Mouse (Mus musculus) embryonic facial prominence, embryonic 15.5 days (tissue): ENCODE data around the gene Hyal3. TPM values are rescaled to one million over a fixed set of nuclear protein-coding genes. Genes with fewer than 3 reads are reported as not detected.

Experiments
- ATAC-seq: fragments of 200-750 bp; cut with Nextera tagmentation; 2 replicates; pipeline ENCODE4 v1.8.0; 2017; ENCODE audit warnings: low read depth, moderate TSS enrichment; ENCODE audit not compliant: insufficient number of reproducible peaks, low FRiP score, low TSS enrichment
- H3K27ac ChIP-seq: fragments of 300-500 bp; sonication (generic); replicated peaks from 2 replicates; pipeline ENCODE4 v1.5.1; 2015; ENCODE audit warnings: mild to moderate bottlenecking, inconsistent platforms
- H3K27me3 ChIP-seq: fragments of 300-500 bp; sonication (generic); 2 replicates; pipeline ENCODE4 v1.6.1; 2015; ENCODE audit warnings: inconsistent platforms
- H3K36me3 ChIP-seq: fragments of 300-500 bp; sonication (generic); 2 replicates; pipeline ENCODE4 v1.6.1; 2015; ENCODE audit warnings: mild to moderate bottlenecking, inconsistent platforms
- H3K4me1 ChIP-seq: fragments of 300-500 bp; sonication (generic); 2 replicates; pipeline ENCODE4 v1.6.1; 2015; ENCODE audit warnings: inconsistent platforms
- H3K4me2 ChIP-seq: fragments of 300-500 bp; sonication (generic); replicated peaks from 2 replicates; pipeline ENCODE4 v1.6.1; 2015; ENCODE audit warnings: mild to moderate bottlenecking, inconsistent platforms
- H3K4me3 ChIP-seq: fragments of 300-500 bp; sonication (generic); replicated peaks from 2 replicates; pipeline ENCODE4 v1.5.1; 2015; ENCODE audit warnings: mild to moderate bottlenecking, inconsistent platforms
- H3K9ac ChIP-seq: fragments of 300-500 bp; sonication (generic); 2 replicates; pipeline ENCODE4 v1.6.1; 2015; ENCODE audit warnings: inconsistent platforms
- H3K9me3 ChIP-seq: fragments of 300-500 bp; sonication (generic); replicated peaks from 2 replicates; pipeline ENCODE4 v1.6.1; 2016; ENCODE audit warnings: inconsistent platforms
- WGBS: fragments of 180-500 bp; shearing (Covaris S2); methylation state at CpG from one replicate; pipeline ENCODE4 v1.1.7; 2015; 5-methylcytosine and 5-hydroxymethylcytosine counted together
- polyA plus RNA-seq: library from polyadenylated mRNA; unstranded; fragments of >200 nt; fragmentation: Nextera tagmentation; extraction: Ambion mirVana; gene quantifications from 2 replicates; pipeline ENCODE4 v1.2.1, GENCODE M21; 2015

Hyal3 gene
- polyA plus RNA-seq, 1 experiment from 2014 or later: 2.0 TPM

- Histone ChIP-seq H3K4me3 (0 out of 2 replicates have a peak overlapping the region, but pooled peaks have one; percentile 45), H3K27me3 (no peaks in the 10 kb centered on the region), H3K4me2 (0 out of 2 replicates have a peak overlapping the region, but pooled peaks have one; percentile 57), H3K36me3 (peaks cover 39% of the 10 kb centered on the region), H3K9me3 (no peaks in the 10 kb centered on the region), H3K27ac (peak overlapping the region; percentile 91), H3K4me1 (peaks cover 64% of the 10 kb centered on the region), H3K9ac (no peak overlapping the region)
- no peak for ATAC-seq
- 65% methylated on average over 14 of the region's 14 CpGs for WGBS
Observed at GRCm38 (mm10) chr9:107575579-107576356, 4.8 kb upstream of the Hyal3 start.

GRCm38 (mm10) chr9:107576357-107577107 is 4.1 kb upstream of the Hyal3 start, which contains the start of gene Hyal1:
Hyal1 (plus strand) TSS chr9:107576927.
- 14% methylated on average over 16 of the region's 16 CpGs for WGBS
- H3K4me1 ChIP-seq: peaks cover 62% of the 10 kb centered on the region
- ATAC-seq: peak; percentile 64

DNA sequence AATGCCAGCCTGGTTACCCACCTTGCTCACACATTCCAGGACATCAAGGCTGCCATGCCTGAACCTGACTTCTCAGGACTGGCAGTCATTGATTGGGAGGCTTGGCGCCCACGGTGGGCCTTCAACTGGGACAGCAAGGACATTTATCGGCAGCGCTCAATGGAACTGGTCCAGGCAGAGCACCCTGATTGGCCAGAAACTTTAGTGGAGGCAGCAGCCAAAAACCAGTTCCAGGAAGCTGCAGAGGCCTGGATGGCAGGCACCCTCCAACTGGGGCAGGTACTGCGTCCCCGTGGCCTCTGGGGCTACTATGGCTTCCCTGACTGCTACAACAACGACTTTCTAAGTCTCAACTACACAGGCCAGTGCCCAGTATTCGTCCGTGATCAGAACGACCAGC is 2.7 kb upstream of the Hyal3 start:
- 92% methylated on average over 10 of the region's 10 CpGs for whole genome bisulfite sequencing
- H3K4me3 ChIP-seq: no peak overlapping the region
- no peak overlapping the region; the same call in 1 of the 2 replicates for H3K4me2 ChIP-seq
- H3K9ac ChIP-seq: no peak overlapping the region
- no peak overlapping the region for H3K27ac ChIP-seq
- ATAC-seq: no peak
- peaks cover 65% of the 10 kb centered on the region for H3K4me1 ChIP-seq
- no peaks in the 10 kb centered on the region for H3K27me3 ChIP-seq
- peaks cover 22% of the 10 kb centered on the region for H3K36me3 ChIP-seq
- no peaks in the 10 kb centered on the region for H3K9me3 ChIP-seq

More at GRCm38 (mm10) chr9:107576357-107577107, 4.1 kb upstream of the Hyal3 start, which contains the start of gene Hyal1:
- peak within 1 kb of the TSS; percentile 91 for H3K27ac ChIP-seq
- no peaks in the 10 kb centered on the region for H3K27me3 ChIP-seq
- H3K9ac ChIP-seq: 0 out of 2 replicates have a peak within 1 kb of the TSS, but pooled peaks have one; percentile 24
- peak within 1 kb of the TSS; percentile 57 for H3K4me2 ChIP-seq
- no peaks in the 10 kb centered on the region for H3K9me3 ChIP-seq
- peak within 1 kb of the TSS; percentile 45 for H3K4me3 ChIP-seq
- H3K36me3 ChIP-seq: peaks cover 32% of the 10 kb centered on the region

GRCm38 (mm10) chr9:107578587-107578986 is 2.0 kb upstream of the Hyal3 start, which contains the start of gene Naa80:
Naa80 (plus strand) TSS chr9:107578887.
- Histone ChIP-seq H3K4me2 (peak within 1 kb of the TSS; percentile 73), H3K4me3 (0 out of 2 replicates have a peak within 1 kb of the TSS, but pooled peaks have one; percentile 65), H3K9ac (no peak within 1 kb of the TSS), H3K27me3 (no peaks in the 10 kb centered on the region), H3K4me1 (peaks cover 65% of the 10 kb centered on the region), H3K9me3 (no peaks in the 10 kb centered on the region), H3K27ac (peak within 1 kb of the TSS; percentile 97), H3K36me3 (peaks cover 22% of the 10 kb centered on the region)
- ATAC-seq: no peak
- WGBS: 74% methylated on average over 3 of the region's 3 CpGs

DNA sequence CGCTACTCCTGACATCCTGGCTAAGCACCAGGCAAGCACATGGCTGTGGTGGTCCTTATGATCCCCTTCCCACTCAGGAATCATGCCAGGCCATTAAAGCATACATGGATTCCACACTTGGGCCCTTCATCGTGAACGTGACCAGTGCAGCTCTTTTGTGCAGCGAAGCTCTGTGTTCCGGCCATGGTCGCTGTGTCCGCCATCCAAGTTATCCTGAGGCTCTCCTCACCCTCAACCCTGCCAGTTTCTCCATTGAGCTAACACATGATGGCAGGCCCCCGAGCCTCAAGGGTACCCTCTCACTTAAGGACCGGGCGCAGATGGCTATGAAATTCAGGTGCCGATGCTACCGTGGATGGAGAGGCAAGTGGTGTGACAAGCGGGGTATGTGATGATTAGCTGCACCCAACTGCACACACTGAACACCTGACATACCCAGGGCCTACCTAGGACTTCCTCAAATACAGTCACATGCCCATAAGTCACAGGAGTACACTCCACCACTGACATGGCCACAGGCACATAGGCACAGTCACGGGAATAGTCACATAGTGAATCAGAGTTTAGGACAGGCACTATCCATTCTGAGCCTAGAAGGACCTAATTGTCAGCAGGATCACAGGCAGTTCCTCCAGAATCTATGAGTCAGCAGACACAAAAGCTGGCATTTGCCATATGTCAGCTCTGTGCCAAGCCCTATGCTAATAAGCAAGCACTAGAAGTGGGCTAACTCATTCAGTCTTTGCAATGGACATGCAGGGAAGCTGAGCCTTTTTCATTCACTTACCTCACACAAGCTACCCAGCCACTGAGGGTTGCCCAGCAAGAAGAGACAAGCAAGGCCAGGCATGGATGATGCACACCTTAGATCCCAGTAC is 1.4 kb upstream of the Hyal3 start:
- Histone ChIP-seq H3K36me3 (peaks cover 24% of the 10 kb centered on the region), H3K27me3 (no peaks in the 10 kb centered on the region), H3K4me3 (0 out of 2 replicates have a peak overlapping the region, but pooled peaks have one; percentile 65), H3K4me2 (peak overlapping the region; percentile 73; the same call in 1 of the 2 replicates), H3K9ac (no peak overlapping the region), H3K9me3 (no peaks in the 10 kb centered on the region), H3K27ac (peak overlapping the region; percentile 97), H3K4me1 (peaks cover 65% of the 10 kb centered on the region)
- 91% methylated on average over 14 of the region's 14 CpGs for WGBS
- no peak for ATAC-seq

DNA sequence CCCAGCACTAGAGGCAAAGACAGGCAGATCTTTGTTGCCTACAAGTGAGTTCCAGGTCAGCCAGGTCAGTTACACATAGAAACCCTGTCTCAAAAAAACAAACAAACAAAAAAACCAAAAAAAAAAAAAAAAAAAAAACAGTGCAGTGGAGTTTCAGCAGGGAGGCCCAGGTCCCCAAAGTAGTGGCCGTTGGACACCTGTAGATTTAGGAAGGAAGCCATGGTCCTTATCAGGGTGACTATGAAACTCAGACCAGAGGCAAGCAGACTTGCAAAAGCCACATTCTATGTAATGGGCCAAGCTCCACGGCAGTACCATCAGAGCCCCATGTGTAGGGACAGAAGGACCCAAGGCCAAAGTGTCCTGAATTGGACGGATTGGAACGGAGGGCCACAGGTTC is 966 bp downstream of the Hyal3 start:
- Histone ChIP-seq H3K36me3 (peaks cover 16% of the 10 kb centered on the region), H3K9ac (peak overlapping the region; percentile 68), H3K27ac (peak overlapping the region; percentile 97), H3K27me3 (no peaks in the 10 kb centered on the region), H3K4me3 (peak overlapping the region; percentile 65), H3K9me3 (no peaks in the 10 kb centered on the region), H3K4me2 (peak overlapping the region; percentile 73), H3K4me1 (peaks cover 54% of the 10 kb centered on the region)
- no peak for ATAC-seq
- 66% methylated on average over 4 of the region's 4 CpGs for whole genome bisulfite sequencing

GRCm38 (mm10) chr9:107582509-107583062 is 2.0 kb downstream of the Hyal3 start:
- Histone ChIP-seq H3K27ac (no peak overlapping the region), H3K27me3 (no peaks in the 10 kb centered on the region), H3K36me3 (peaks cover 16% of the 10 kb centered on the region), H3K4me2 (no peak overlapping the region), H3K4me1 (peaks cover 44% of the 10 kb centered on the region), H3K9me3 (no peaks in the 10 kb centered on the region), H3K4me3 (no peak overlapping the region), H3K9ac (no peak overlapping the region)
- ATAC-seq: no peak
- WGBS: 85% methylated on average over 7 of the region's 7 CpGs

- 90% methylated on average over 14 of the region's 14 CpGs for WGBS
- H3K9ac ChIP-seq: no peak overlapping the region
- H3K4me2 ChIP-seq: no peak overlapping the region
- no peak overlapping the region for H3K4me3 ChIP-seq
- H3K9me3 ChIP-seq: no peaks in the 10 kb centered on the region
- no peak for ATAC-seq
- no peaks in the 10 kb centered on the region for H3K27me3 ChIP-seq
- peaks cover 41% of the 10 kb centered on the region for H3K4me1 ChIP-seq
- no peak overlapping the region for H3K27ac ChIP-seq
- peaks cover 16% of the 10 kb centered on the region for H3K36me3 ChIP-seq
Observed at GRCm38 (mm10) chr9:107583174-107583573, 2.6 kb downstream of the Hyal3 start.

DNA sequence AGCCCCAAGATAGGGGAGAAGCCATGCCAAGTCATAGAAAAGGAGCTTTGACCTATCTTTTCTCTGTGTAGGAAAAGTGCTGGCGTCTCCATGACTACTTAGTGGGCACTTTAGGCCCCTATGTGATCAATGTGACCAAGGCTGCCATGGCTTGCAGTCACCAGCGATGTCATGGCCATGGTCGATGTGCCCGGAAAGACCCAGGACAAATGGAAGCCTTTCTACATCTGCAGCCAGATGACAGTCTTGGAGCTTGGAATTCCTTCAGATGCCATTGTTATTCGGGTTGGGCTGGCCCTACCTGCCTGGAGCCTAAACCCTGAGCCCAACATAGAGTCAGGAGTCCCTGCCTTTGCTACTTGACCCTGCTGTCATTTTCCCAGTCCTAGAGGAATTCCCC is 5.9 kb downstream of the Hyal3 start:
- Histone ChIP-seq H3K9ac (no peak overlapping the region), H3K4me1 (peaks cover 28% of the 10 kb centered on the region), H3K27me3 (no peaks in the 10 kb centered on the region), H3K36me3 (peaks cover 37% of the 10 kb centered on the region), H3K27ac (no peak overlapping the region), H3K4me3 (no peak overlapping the region), H3K4me2 (no peak overlapping the region), H3K9me3 (no peaks in the 10 kb centered on the region)
- 89% methylated on average over 5 of the region's 5 CpGs for whole genome bisulfite sequencing
- ATAC-seq: no peak
